Mouse (Mus musculus): ENCODE measurements around the gene Slc35a3. TPM values are rescaled to one million over a fixed set of nuclear protein-coding genes. Genes with fewer than 3 reads are reported as not detected.
A peak's percentile ranks its signal among the peaks of the same experiment; 100 is the strongest.

The Slc35a3 gene
- polyA plus RNA-seq, 1 experiment: 5.7 TPM

- TF ChIP-seq CTCF (IDR thresholded peaks at IDR 0.05; ENCODE audit: control insufficient read depth, insufficient read depth, low read length): no peak
- H3K27ac ChIP-seq (ENCODE audit: control insufficient read depth, insufficient read depth, low read depth, low read length, poor library complexity): no peak overlapping the region
- 24% methylated on average over 9 of the region's 9 CpGs for WGBS
- peaks cover 2% of the 10 kb centered on the region for H3K4me1 ChIP-seq (ENCODE audit: control insufficient read depth, insufficient read depth, low read length)
- peak overlapping the region; percentile 85 for H3K4me3 ChIP-seq (replicated peaks; ENCODE audit: control insufficient read depth, low read depth, low read length)
Measured at GRCm38 (mm10) chr3:116710941-116711340, 1.7 kb downstream of the Slc35a3 start.

- Histone ChIP-seq H3K27ac (ENCODE audit: control insufficient read depth, insufficient read depth, low read depth, low read length, poor library complexity) (no peak overlapping the region), H3K4me3 (replicated peaks; ENCODE audit: control insufficient read depth, low read depth, low read length) (no peak overlapping the region), H3K4me1 (ENCODE audit: control insufficient read depth, insufficient read depth, low read length) (no peaks in the 10 kb centered on the region)
- 86% methylated on average over 1 of the region's 1 CpGs for WGBS
- TF ChIP-seq CTCF (IDR thresholded peaks at IDR 0.05; ENCODE audit: control insufficient read depth, insufficient read depth, low read length): no peak
- TF ChIP-seq POLR2A (IDR thresholded peaks at IDR 0.05; ENCODE audit: borderline replicate concordance, control insufficient read depth, low read depth, low read length): no peak
Measured at GRCm38 (mm10) chr3:116705637-116706204, 6.9 kb downstream of the Slc35a3 start.

- Histone ChIP-seq H3K4me1 (ENCODE audit: control insufficient read depth, insufficient read depth, low read length) (no peaks in the 10 kb centered on the region), H3K27ac (ENCODE audit: control insufficient read depth, insufficient read depth, low read depth, low read length, poor library complexity) (no peak overlapping the region), H3K4me3 (replicated peaks; ENCODE audit: control insufficient read depth, low read depth, low read length) (no peak overlapping the region)
- no peak for TF ChIP-seq POLR2A (IDR thresholded peaks at IDR 0.05; ENCODE audit: borderline replicate concordance, control insufficient read depth, low read depth, low read length)
- TF ChIP-seq CTCF (IDR thresholded peaks at IDR 0.05; ENCODE audit: control insufficient read depth, insufficient read depth, low read length): no peak
- WGBS: 92% methylated on average over 5 of the region's 5 CpGs
Measured at GRCm38 (mm10) chr3:116703835-116704234, 8.8 kb downstream of the Slc35a3 start.

- 74% methylated on average over 1 of the region's 1 CpGs for WGBS
- TF ChIP-seq CTCF (IDR thresholded peaks at IDR 0.05; ENCODE audit: control insufficient read depth, insufficient read depth, low read length): no peak
- TF ChIP-seq POLR2A (IDR thresholded peaks at IDR 0.05; ENCODE audit: borderline replicate concordance, control insufficient read depth, low read depth, low read length): no peak
- H3K4me1 ChIP-seq (ENCODE audit: control insufficient read depth, insufficient read depth, low read length): no peaks in the 10 kb centered on the region
Measured at GRCm38 (mm10) chr3:116702647-116703272, 9.9 kb downstream of the Slc35a3 start.

GRCm38 (mm10) chr3:116701601-116702000, 11.0 kb downstream of the Slc35a3 start:
- 95% methylated on average over 4 of the region's 4 CpGs for WGBS
- no peak for TF ChIP-seq CTCF (IDR thresholded peaks at IDR 0.05; ENCODE audit: control insufficient read depth, insufficient read depth, low read length)
- TF ChIP-seq POLR2A (IDR thresholded peaks at IDR 0.05; ENCODE audit: borderline replicate concordance, control insufficient read depth, low read depth, low read length): no peak
- H3K27ac ChIP-seq (ENCODE audit: control insufficient read depth, insufficient read depth, low read depth, low read length, poor library complexity): no peak overlapping the region

More at GRCm38 (mm10) chr3:116702647-116703272, 9.9 kb downstream of the Slc35a3 start:
- Histone ChIP-seq H3K4me3 (replicated peaks; ENCODE audit: control insufficient read depth, low read depth, low read length) (no peak overlapping the region), H3K27ac (ENCODE audit: control insufficient read depth, insufficient read depth, low read depth, low read length, poor library complexity) (no peak overlapping the region)

GRCm38 (mm10) chr3:116698786-116699185, 13.8 kb downstream of the Slc35a3 start:
- WGBS: 78% methylated on average over 2 of the region's 2 CpGs
- H3K4me1 ChIP-seq (ENCODE audit: control insufficient read depth, insufficient read depth, low read length): no peaks in the 10 kb centered on the region; the same call in none of the 2 replicates
- no peak overlapping the region for H3K4me3 ChIP-seq (replicated peaks; ENCODE audit: control insufficient read depth, low read depth, low read length)
- TF ChIP-seq POLR2A (IDR thresholded peaks at IDR 0.05; ENCODE audit: borderline replicate concordance, control insufficient read depth, low read depth, low read length) (no peak), CTCF (IDR thresholded peaks at IDR 0.05; ENCODE audit: control insufficient read depth, insufficient read depth, low read length) (no peak)
- no peak overlapping the region for H3K27ac ChIP-seq (ENCODE audit: control insufficient read depth, insufficient read depth, low read depth, low read length, poor library complexity)

More at GRCm38 (mm10) chr3:116701601-116702000, 11.0 kb downstream of the Slc35a3 start:
- H3K4me1 ChIP-seq (ENCODE audit: control insufficient read depth, insufficient read depth, low read length): no peaks in the 10 kb centered on the region
- H3K4me3 ChIP-seq (replicated peaks; ENCODE audit: control insufficient read depth, low read depth, low read length): no peak overlapping the region

GRCm38 (mm10) chr3:116695666-116695985, 17.0 kb downstream of the Slc35a3 start:
- Histone ChIP-seq H3K27ac (ENCODE audit: control insufficient read depth, insufficient read depth, low read depth, low read length, poor library complexity) (no peak overlapping the region), H3K4me3 (replicated peaks; ENCODE audit: control insufficient read depth, low read depth, low read length) (no peak overlapping the region), H3K4me1 (ENCODE audit: control insufficient read depth, insufficient read depth, low read length) (no peaks in the 10 kb centered on the region; the same call in none of the 2 replicates)
- WGBS: 63% methylated on average over 2 of the region's 2 CpGs
- TF ChIP-seq CTCF (IDR thresholded peaks at IDR 0.05; ENCODE audit: control insufficient read depth, insufficient read depth, low read length): no peak
- TF ChIP-seq POLR2A (IDR thresholded peaks at IDR 0.05; ENCODE audit: borderline replicate concordance, control insufficient read depth, low read depth, low read length): no peak

- TF ChIP-seq POLR2A (IDR thresholded peaks at IDR 0.05; ENCODE audit: borderline replicate concordance, control insufficient read depth, low read depth, low read length): no peak
- TF ChIP-seq CTCF (IDR thresholded peaks at IDR 0.05; ENCODE audit: control insufficient read depth, insufficient read depth, low read length): no peak
- Histone ChIP-seq H3K27ac (ENCODE audit: control insufficient read depth, insufficient read depth, low read depth, low read length, poor library complexity) (peak overlapping the region; percentile 29; the same call in 1 of the 2 replicates), H3K4me3 (replicated peaks; ENCODE audit: control insufficient read depth, low read depth, low read length) (no peak overlapping the region), H3K4me1 (ENCODE audit: control insufficient read depth, insufficient read depth, low read length) (no peaks in the 10 kb centered on the region; the same call in none of the 2 replicates)
- 73% methylated on average over 8 of the region's 8 CpGs for WGBS
Measured at GRCm38 (mm10) chr3:116694955-116695665, 17.5 kb downstream of the Slc35a3 start.

Measured in bone marrow, adult 2 months (tissue).